Comparison of ENCODE assay signal across 10 mouse cellular contexts in genomic region chr19:29820966-29821365, GRCm38 (mm10). TPM values are rescaled to one million over a fixed set of nuclear protein-coding genes. Genes with fewer than 3 reads are reported as not detected.
DNase-seq lines count a peak whose midpoint lies in the region; ATAC-seq and TF ChIP-seq lines count a peak whose summit lies in the region.
"Had no signal": no experiment of that assay in that cellular context is flagged by ENCODE, and none has a peak within 500 bp of the region (broad histone marks: within the 10 kb centered on the region; RNA-seq: fewer than 3 reads in every experiment).

No protein-coding gene starts in this region.

- H3K36me3 ChIP-seq in hindbrain, postnatal 0 days (ENCODE audit: insufficient read depth, low read length) = no peaks in the 10 kb centered on the region
- H3K36me3 ChIP-seq in neural tube, embryonic 15.5 days = no peaks in the 10 kb centered on the region
- H3K36me3 ChIP-seq: limb, embryonic 15.5 days had no signal

- no peak overlapping the region for H3K9ac ChIP-seq in hindbrain, postnatal 0 days (replicated peaks; ENCODE audit: low read length)
- no peak overlapping the region for H3K9ac ChIP-seq in neural tube, embryonic 15.5 days (replicated peaks)
- H3K9ac ChIP-seq: limb, embryonic 15.5 days had no signal

- H3K9me3 ChIP-seq in hindbrain, postnatal 0 days (ENCODE audit: low read length) = no peaks in the 10 kb centered on the region
- H3K9me3 ChIP-seq in neural tube, embryonic 15.5 days (replicated peaks) = no peaks in the 10 kb centered on the region
- H3K9me3 ChIP-seq: limb, embryonic 15.5 days had no signal

- no peaks in the 10 kb centered on the region for H3K4me1 ChIP-seq in cerebellum, adult 2 months (ENCODE audit: control insufficient read depth, insufficient read depth, low read length)
- no peaks in the 10 kb centered on the region for H3K4me1 ChIP-seq in hindbrain, postnatal 0 days (ENCODE audit: insufficient read depth, low read length)
- no peaks in the 10 kb centered on the region for H3K4me1 ChIP-seq in neural tube, embryonic 15.5 days
- H3K4me1 ChIP-seq: limb, embryonic 15.5 days had no signal

- H3K4me3 ChIP-seq in cerebellum, adult 2 months (replicated peaks; ENCODE audit: insufficient read depth, low read depth, low read length) = no peak overlapping the region
- no peak overlapping the region for H3K4me3 ChIP-seq in hindbrain, postnatal 0 days (ENCODE audit: low read length)
- no peak overlapping the region for H3K4me3 ChIP-seq in neural tube, embryonic 15.5 days (replicated peaks)
- H3K4me3 ChIP-seq: erythroblast, embryonic 14.5 days; limb, embryonic 15.5 days had no signal

- TF ChIP-seq POLR2A in cerebellum, adult 2 months (IDR thresholded peaks at IDR 0.05; ENCODE audit: borderline replicate concordance, insufficient read depth, low read length) = no peak

- H3K27me3 ChIP-seq in cerebellum, adult 2 months (ENCODE audit: control insufficient read depth, insufficient read depth, low read length) = no peaks in the 10 kb centered on the region
- H3K27me3 ChIP-seq in hindbrain, postnatal 0 days (ENCODE audit: insufficient read depth, low read length) = no peaks in the 10 kb centered on the region
- no peaks in the 10 kb centered on the region for H3K27me3 ChIP-seq in neural tube, embryonic 15.5 days (replicated peaks)
- H3K27me3 ChIP-seq: limb, embryonic 15.5 days had no signal

- H3K4me2 ChIP-seq in hindbrain, postnatal 0 days (ENCODE audit: low read depth, low read length) = no peak overlapping the region
- H3K4me2 ChIP-seq in neural tube, embryonic 15.5 days = no peak overlapping the region
- H3K4me2 ChIP-seq: limb, embryonic 15.5 days had no signal

- DNase-seq in kidney, postnatal 10 days = peak; percentile 56
- no peak for DNase-seq in kidney, postnatal 4 days
- peak; percentile 91 for DNase-seq in 3T3-L1 (ENCODE audit: low read depth, low spot score)
- peak; percentile 50 to 62 for DNase-seq in B cell, adult 2 months
- peak in 1 of 2 experiments; percentile 58 for DNase-seq in cerebellum, adult 2 months
- DNase-seq in hindbrain, postnatal 0 days (ENCODE audit: low spot score) = peak; percentile 86
- peak; percentile 68 for DNase-seq in thymus, postnatal 14 days

- H3K27ac ChIP-seq in cerebellum, adult 2 months (ENCODE audit: insufficient read depth, low read length) = no peak overlapping the region
- no peak overlapping the region for H3K27ac ChIP-seq in hindbrain, postnatal 0 days
- H3K27ac ChIP-seq in neural tube, embryonic 15.5 days (replicated peaks) = no peak overlapping the region
- H3K27ac ChIP-seq: limb, embryonic 15.5 days had no signal

- no peak for ATAC-seq in hindbrain, postnatal 0 days
- ATAC-seq in neural tube, embryonic 15.5 days (ENCODE audit: low FRiP score) = no peak

- TF ChIP-seq CTCF in cerebellum, adult 2 months (IDR thresholded peaks at IDR 0.05; ENCODE audit: borderline replicate concordance, insufficient read depth, low read depth, low read length) = peak; percentile 41; the same call in 1 of the 2 replicates
- peak; percentile 68 for TF ChIP-seq CTCF in hindbrain, postnatal 0 days (IDR thresholded peaks at IDR 0.05; ENCODE audit: low read depth)

RNA-seq across cellular contexts. Expression of gene Ranbp6, which starts 8.2 kb away (rescaled TPM):
- polyA plus RNA-seq in cerebellum, adult 2 months (2012; rRNA removed) = 22.1 and 22.3 TPM in 2 replicates
- total RNA-seq in hindbrain, postnatal 0 days (2014; rRNA removed) = 39.0 and 48.7 TPM in 2 replicates
- polyA plus RNA-seq in hindbrain, postnatal 0 days (2015; fragmentation: Nextera tagmentation; extraction: Ambion mirVana) = 33.7 and 37.2 TPM in 2 replicates
- polyA plus RNA-seq in neural tube, embryonic 15.5 days (2015; fragmentation: Nextera tagmentation; extraction: Ambion mirVana) = 41.9 and 46.5 TPM in 2 replicates

RNA-seq across cellular contexts. Expression of gene 9930021J03Rik, which starts 15.2 kb away (rescaled TPM):
- polyA plus RNA-seq in cerebellum, adult 2 months (2012; rRNA removed) = 25.6 and 28.2 TPM in 2 replicates
- total RNA-seq in hindbrain, postnatal 0 days (2014; rRNA removed) = 23.8 and 24.1 TPM in 2 replicates
- 5.2 and 5.4 TPM in 2 replicates for polyA plus RNA-seq in hindbrain, postnatal 0 days (2015; fragmentation: Nextera tagmentation; extraction: Ambion mirVana)
- polyA plus RNA-seq in neural tube, embryonic 15.5 days (2015; fragmentation: Nextera tagmentation; extraction: Ambion mirVana) = 5.5 and 5.6 TPM in 2 replicates

Comparison
In these comparisons a context has a peak if more than half of its experiments do, and no peak if none do; other contexts are left out.
1. DNase-seq: peak in kidney, postnatal 10 days (single experiment), 3T3-L1 (single experiment), B cell, adult 2 months (2 of 2), hindbrain, postnatal 0 days (single experiment) and thymus, postnatal 14 days (single experiment); none in kidney, postnatal 4 days (0 of 2).